Mouse (Mus musculus): ENCODE results near the gene C2cd3. TPM values are rescaled to one million over a fixed set of nuclear protein-coding genes. Genes with fewer than 3 reads are reported as not detected.

The C2cd3 gene
- total and polyA plus RNA-seq, 3 experiments = 8.5 to 23.5 TPM; not detected in 1

DNA sequence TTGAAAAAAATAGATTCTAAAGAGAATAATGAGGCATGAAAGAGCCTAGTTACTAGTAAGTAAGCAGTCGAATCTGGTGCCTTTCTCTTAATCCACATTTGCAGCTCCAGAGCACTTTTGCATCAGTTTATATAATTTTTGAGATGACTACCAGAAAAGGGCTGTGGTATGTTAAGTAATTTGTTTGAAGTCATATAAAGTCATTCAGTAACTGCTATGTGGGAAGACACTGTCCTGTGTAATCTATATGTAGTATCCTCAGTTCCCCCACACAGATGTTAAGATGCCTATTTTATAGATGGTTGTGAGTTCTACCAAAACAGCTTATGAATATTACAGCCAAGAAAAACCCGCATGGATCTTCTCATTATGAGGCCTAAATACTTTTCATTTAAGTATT, 6.2 kb downstream of the C2cd3 start:
- no peaks in the 10 kb centered on the region for H3K27me3 ChIP-seq (ENCODE audit: control insufficient read depth in 1 of 2, insufficient read depth in 2 of 2, low read length in 2 of 2)
- no peak for DNase-seq (ENCODE audit: low read depth, low spot score)
- H3K9ac ChIP-seq (ENCODE audit: control insufficient read depth, low read depth, low read length, poor library complexity, severe bottlenecking) = no peak overlapping the region
- TF ChIP-seq UBTF (IDR thresholded peaks at IDR 0.05; ENCODE audit: borderline replicate concordance, insufficient read depth, low read depth, low read length) (no peak), USF1 (IDR thresholded peaks at IDR 0.05; ENCODE audit: low read depth, low read length) (no peak), TAL1 (IDR thresholded peaks at IDR 0.05; ENCODE audit: low read length) (no peak), TBP (IDR thresholded peaks at IDR 0.05; ENCODE audit: low read depth, low read length) (no peak), MXI1 (IDR thresholded peaks at IDR 0.05; ENCODE audit: low read depth, low read length) (no peak), MYB (IDR thresholded peaks at IDR 0.05; ENCODE audit: low read depth, low read length) (no peak), KAT2A (conservative IDR thresholded peaks at IDR 0.05; ENCODE audit: low read depth, low read length) (no peak), ZNF384 (IDR thresholded peaks at IDR 0.05; ENCODE audit: low read depth, low read length) (no peak), RAD21 (IDR thresholded peaks at IDR 0.05; ENCODE audit: low read depth, low read length) (no peak), TCF12 (IDR thresholded peaks at IDR 0.05; ENCODE audit: low read depth, low read length) (no peak), ETS1 (IDR thresholded peaks at IDR 0.05; ENCODE audit: low read depth, low read length) (no peak), GATA1 (IDR thresholded peaks at IDR 0.05; ENCODE audit: low read depth, low read length) (no peak), ZMIZ1 (IDR thresholded peaks at IDR 0.05; ENCODE audit: low read depth, low read length) (no peak), MEF2A (IDR thresholded peaks at IDR 0.05; ENCODE audit: extremely low read depth, insufficient replicate concordance, low read depth, low read length, poor library complexity, severe bottlenecking) (no peak), CHD1 (IDR thresholded peaks at IDR 0.05; ENCODE audit: low read depth, low read length) (no peak), ZC3H11A (IDR thresholded peaks at IDR 0.05; ENCODE audit: low read depth, low read length) (no peak), HCFC1 (IDR thresholded peaks at IDR 0.05; ENCODE audit: low read depth, low read length) (no peak), JUND (IDR thresholded peaks at IDR 0.05; ENCODE audit: low read depth, low read length) (no peak)
- no peaks in the 10 kb centered on the region for H3K79me2 ChIP-seq (ENCODE audit: control insufficient read depth, insufficient read depth, low read length, poor library complexity)
- peaks cover 0 to 2% of the 10 kb centered on the region in 2 experiments; a peak in 3 of 4 replicates for H3K36me3 ChIP-seq (ENCODE audit: control insufficient read depth in 1 of 2, insufficient read depth in 2 of 2, low read length in 2 of 2)
- no peaks in the 10 kb centered on the region for H3K9me3 ChIP-seq (replicated peaks; ENCODE audit: insufficient read depth, low read length)
- H3K4me1 ChIP-seq (ENCODE audit: control insufficient read depth in 1 of 2, insufficient read depth in 2 of 2, low read length in 2 of 2) = no peaks in the 10 kb centered on the region
- no peak overlapping the region for H3K27ac ChIP-seq (ENCODE audit: control insufficient read depth, low read depth, low read length)
- no peak overlapping the region for H3K4me3 ChIP-seq (ENCODE audit: control insufficient read depth in 1 of 2, insufficient read depth in 1 of 2, low read depth in 2 of 2, low read length in 2 of 2)

DNA sequence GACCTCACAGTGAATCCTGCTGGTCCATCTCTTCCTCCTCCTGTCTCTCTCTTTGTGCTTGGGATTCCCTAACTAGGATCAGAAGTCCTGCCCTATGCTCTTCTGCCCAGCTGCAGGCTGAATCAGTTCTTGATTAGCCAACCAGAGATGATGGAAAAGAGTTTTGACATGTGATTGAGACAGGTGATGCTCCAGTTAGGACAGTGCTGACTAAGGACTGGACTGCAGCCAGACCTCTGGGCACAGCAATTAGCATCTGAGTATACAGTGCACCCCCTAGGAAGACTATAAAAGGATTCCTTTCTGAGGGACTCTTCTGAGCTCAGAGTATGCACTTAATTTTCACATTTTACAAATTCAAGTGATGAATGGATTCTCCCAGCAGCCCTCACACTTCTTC, 9.1 kb downstream of the C2cd3 start:
- no peak overlapping the region for H3K27ac ChIP-seq (ENCODE audit: control insufficient read depth, low read depth, low read length)
- no peak overlapping the region for H3K4me3 ChIP-seq (ENCODE audit: control insufficient read depth in 1 of 2, insufficient read depth in 1 of 2, low read depth in 2 of 2, low read length in 2 of 2)
- no peak overlapping the region for H3K9ac ChIP-seq (ENCODE audit: control insufficient read depth, low read depth, low read length, poor library complexity, severe bottlenecking)
- H3K4me1 ChIP-seq (ENCODE audit: control insufficient read depth in 1 of 2, insufficient read depth in 2 of 2, low read length in 2 of 2) = no peaks in the 10 kb centered on the region
- TF ChIP-seq ELF1 (IDR thresholded peaks at IDR 0.05; ENCODE audit: low read depth, low read length) (no peak), USF1 (IDR thresholded peaks at IDR 0.05; ENCODE audit: low read depth, low read length) (no peak), ZMIZ1 (IDR thresholded peaks at IDR 0.05; ENCODE audit: low read depth, low read length) (no peak), ZC3H11A (IDR thresholded peaks at IDR 0.05; ENCODE audit: low read depth, low read length) (no peak), CHD1 (IDR thresholded peaks at IDR 0.05; ENCODE audit: low read depth, low read length) (no peak), ETS1 (IDR thresholded peaks at IDR 0.05; ENCODE audit: low read depth, low read length) (no peak), SIN3A (IDR thresholded peaks at IDR 0.05; ENCODE audit: low read length) (no peak), RCOR1 (IDR thresholded peaks at IDR 0.05; ENCODE audit: low read depth, low read length) (no peak), TAL1 (IDR thresholded peaks at IDR 0.05; ENCODE audit: low read length) (no peak), JUND (IDR thresholded peaks at IDR 0.05; ENCODE audit: low read depth, low read length) (no peak), KAT2A (conservative IDR thresholded peaks at IDR 0.05; ENCODE audit: low read depth, low read length) (no peak), HCFC1 (IDR thresholded peaks at IDR 0.05; ENCODE audit: low read depth, low read length) (no peak), CHD2 (IDR thresholded peaks at IDR 0.05; ENCODE audit: low read length) (no peak), MYB (IDR thresholded peaks at IDR 0.05; ENCODE audit: low read depth, low read length) (no peak), MAX (IDR thresholded peaks at IDR 0.05; ENCODE audit: low read length) (no peak), SMC3 (IDR thresholded peaks at IDR 0.05; ENCODE audit: low read depth, low read length) (no peak), MEF2A (IDR thresholded peaks at IDR 0.05; ENCODE audit: extremely low read depth, insufficient replicate concordance, low read depth, low read length, poor library complexity, severe bottlenecking) (no peak), EP300 (IDR thresholded peaks at IDR 0.05; ENCODE audit: low read depth in 1 of 2, low read length in 2 of 2) (no peak)
- H3K36me3 ChIP-seq (ENCODE audit: control insufficient read depth in 1 of 2, insufficient read depth in 2 of 2, low read length in 2 of 2) = peaks cover 0 to 1% of the 10 kb centered on the region in 2 experiments; a peak in 2 of 4 replicates
- no peaks in the 10 kb centered on the region for H3K9me3 ChIP-seq (replicated peaks; ENCODE audit: insufficient read depth, low read length)
- H3K27me3 ChIP-seq (ENCODE audit: control insufficient read depth in 1 of 2, insufficient read depth in 2 of 2, low read length in 2 of 2) = no peaks in the 10 kb centered on the region
- DNase-seq (ENCODE audit: low read depth, low spot score) = no peak
- no peaks in the 10 kb centered on the region for H3K79me2 ChIP-seq (ENCODE audit: control insufficient read depth, insufficient read depth, low read length, poor library complexity)
